Mouse (Mus musculus) retina, postnatal 1 day (tissue): Measurements from ENCODE around the gene Rasgrp1.
A peak's percentile ranks its signal among the peaks of the same experiment; 100 is the strongest.

ENCODE experiments used
- DNase-seq: peaks from one replicate; pipeline ENCODE4 v3.0.0-alpha.2; 2012

Gene Rasgrp1

DNA sequence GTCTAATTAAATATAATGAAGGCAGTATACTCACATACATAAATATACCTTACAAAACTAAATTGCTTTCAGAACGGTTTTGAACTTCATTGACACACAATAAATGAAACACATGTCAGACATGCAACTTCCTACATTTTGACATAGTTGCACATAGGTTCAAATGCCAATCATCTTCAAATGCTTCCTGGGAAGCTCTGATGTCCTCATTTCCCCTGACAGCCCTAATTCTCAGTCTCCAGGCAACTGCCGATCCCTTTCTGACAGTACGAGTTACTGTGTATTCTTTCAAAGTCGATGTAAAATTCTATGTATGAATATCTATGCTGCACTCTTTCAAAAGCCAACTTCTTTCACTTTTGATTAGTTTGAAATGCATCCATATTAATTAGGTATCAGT is 100.8 kb downstream of the Rasgrp1 start:
- no peak for DNase-seq

DNA sequence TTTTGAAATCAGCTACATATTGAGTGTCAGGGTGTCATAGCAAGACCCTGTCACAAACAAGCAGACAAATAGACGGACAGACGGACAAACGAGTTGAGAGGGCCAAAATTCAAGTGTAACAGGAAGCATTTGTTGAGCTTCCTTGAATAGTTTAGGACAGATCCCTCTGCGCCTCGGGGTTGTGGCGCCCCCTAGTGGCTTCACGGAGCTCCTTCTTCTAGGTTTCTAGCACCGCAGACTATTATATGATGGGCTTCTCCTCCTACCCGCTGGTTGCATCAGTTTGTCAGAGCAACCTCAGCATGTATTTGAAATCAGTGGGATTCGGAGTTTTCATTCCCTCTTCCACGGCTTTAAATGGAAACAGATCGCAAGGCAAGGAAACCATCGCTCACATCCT is 111.5 kb downstream of the Rasgrp1 start:
- DNase-seq, result peak; percentile 85

DNA sequence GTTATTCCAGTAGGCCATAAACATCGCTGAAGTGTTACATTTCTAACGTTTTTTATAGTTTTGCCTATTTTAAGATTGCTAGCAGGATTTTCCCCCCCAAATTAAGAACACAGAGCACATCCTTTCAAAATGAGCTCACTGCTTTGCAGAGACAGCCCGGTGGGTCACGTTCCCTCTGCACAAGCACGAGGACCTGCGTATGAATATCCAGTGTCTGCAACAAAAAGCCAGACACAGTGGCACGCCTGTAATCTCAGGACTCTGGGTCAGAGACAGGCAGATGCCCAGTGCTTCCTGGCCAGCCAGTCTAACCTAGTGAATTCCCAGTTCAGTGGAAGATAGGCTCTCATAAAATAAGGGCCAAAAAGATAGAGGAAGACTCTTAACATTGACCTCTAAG is 112.5 kb downstream of the Rasgrp1 start:
- DNase-seq, result no peak
